In the genomic region with DNA sequence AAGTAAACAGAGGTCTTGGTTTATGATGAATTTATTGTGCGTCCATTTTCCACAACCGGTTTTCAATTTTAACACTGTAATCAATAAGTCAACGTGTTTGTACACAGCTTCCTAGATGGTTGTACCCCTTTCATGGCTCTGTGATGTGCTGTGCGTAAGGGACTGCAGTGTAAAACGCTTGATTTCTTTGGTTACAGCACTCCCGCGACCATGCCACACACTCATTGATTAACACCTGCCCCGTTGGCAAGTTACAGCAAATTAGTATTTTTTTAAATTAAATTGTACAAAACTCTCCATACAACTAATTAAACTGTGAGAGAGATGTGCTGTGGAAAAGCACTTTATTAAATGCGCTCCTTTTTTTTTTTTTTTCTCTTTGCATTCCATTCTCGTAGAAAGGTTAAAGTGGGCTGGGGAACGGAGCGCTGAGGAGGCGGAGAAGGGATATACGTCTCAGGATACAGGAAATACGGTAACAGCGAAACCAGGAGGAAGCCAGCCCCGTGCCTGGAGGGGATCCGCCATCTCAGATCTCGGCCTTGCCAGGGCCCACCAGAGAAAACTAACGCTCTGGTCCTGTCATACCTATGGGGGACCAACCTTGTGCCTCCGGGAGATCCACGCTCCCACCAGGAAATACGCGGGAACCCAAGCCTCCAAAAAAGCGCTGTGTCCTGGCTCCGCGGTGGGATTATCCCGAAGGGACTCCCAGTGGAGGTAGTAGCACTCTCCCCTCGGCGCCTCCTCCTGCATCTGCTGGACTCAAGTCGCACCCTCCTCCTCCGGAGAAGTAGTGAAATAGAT, we compare ENCODE assay signal across 8 mouse cellular contexts. TPM values are rescaled to one million over a fixed set of nuclear protein-coding genes. Genes with fewer than 3 reads are reported as not detected.
DNase-seq lines count a peak whose midpoint lies in the region; ATAC-seq and TF ChIP-seq lines count a peak whose summit lies in the region.

A gene (plus strand): TSS at position 481 of the 807 bp plus-strand sequence.

- no peak for TF ChIP-seq CTCF in MEL (IDR thresholded peaks at IDR 0.05 in 2 of 3, conservative IDR thresholded peaks at IDR 0.05 in 1 of 3; ENCODE audit: control insufficient read depth in 1 of 3, insufficient read depth in 1 of 3, low read depth in 2 of 3, low read length in 3 of 3, poor library complexity in 1 of 3, severe bottlenecking in 1 of 3)
- no peak for TF ChIP-seq CTCF in forebrain, postnatal 0 days (IDR thresholded peaks at IDR 0.05; ENCODE audit: low read depth)
- no peak for TF ChIP-seq CTCF in stomach, postnatal 0 days (IDR thresholded peaks at IDR 0.05; ENCODE audit: low read depth)

- peak; percentile 67 to 81 for TF ChIP-seq POLR2A in MEL (IDR thresholded peaks at IDR 0.05; ENCODE audit: control insufficient read depth in 1 of 2, insufficient read depth in 1 of 2, low read depth in 1 of 2, low read length in 2 of 2, poor library complexity in 1 of 2)

- peak; percentile 89 for DNase-seq in MEL (ENCODE audit: low read depth, low spot score)
- DNase-seq in cerebellum, adult 18-20 months = peak; percentile 58
- DNase-seq in forebrain, postnatal 0 days = peak; percentile 73
- DNase-seq in heart, postnatal 25 days (ENCODE audit: low spot score) = peak; percentile 28
- peak; percentile 44 for DNase-seq in layer of hippocampus, adult 11-12 months (ENCODE audit: low spot score)
- peak; percentile 68 for DNase-seq in neural tube, embryonic 11.5 days (ENCODE audit: low spot score)
- DNase-seq in stomach, postnatal 0 days (ENCODE audit: low spot score) = peak; percentile 60

- no peaks in the 10 kb centered on the region for H3K9me3 ChIP-seq in MEL (replicated peaks; ENCODE audit: insufficient read depth, low read length)
- no peaks in the 10 kb centered on the region for H3K9me3 ChIP-seq in forebrain, postnatal 0 days (ENCODE audit: low read length)
- no peaks in the 10 kb centered on the region for H3K9me3 ChIP-seq in liver, embryonic 16.5 days (replicated peaks; ENCODE audit: control insufficient read depth, low read length)
- no peaks in the 10 kb centered on the region for H3K9me3 ChIP-seq in neural tube, embryonic 11.5 days (ENCODE audit: control insufficient read depth, low read length)
- H3K9me3 ChIP-seq in stomach, postnatal 0 days (ENCODE audit: control insufficient read depth, low read length) = no peaks in the 10 kb centered on the region

- peak within 1 kb of the TSS; percentile 86 for H3K27ac ChIP-seq in MEL (ENCODE audit: control insufficient read depth, low read depth, low read length)
- peak within 1 kb of the TSS; percentile 83 for H3K27ac ChIP-seq in forebrain, postnatal 0 days (ENCODE audit: low read depth, low read length)
- H3K27ac ChIP-seq in liver, embryonic 16.5 days (ENCODE audit: low read length) = no peak within 1 kb of the TSS
- H3K27ac ChIP-seq in neural tube, embryonic 11.5 days (ENCODE audit: low read depth, low read length) = no peak within 1 kb of the TSS; the same call in 1 of the 2 replicates
- H3K27ac ChIP-seq in stomach, postnatal 0 days (replicated peaks) = peak within 1 kb of the TSS; percentile 65

- peaks cover 1 to 17% of the 10 kb centered on the region in 2 experiments; a peak in 3 of 4 replicates for H3K36me3 ChIP-seq in MEL (ENCODE audit: control insufficient read depth in 1 of 2, insufficient read depth in 2 of 2, low read length in 2 of 2)
- no peaks in the 10 kb centered on the region for H3K36me3 ChIP-seq in forebrain, postnatal 0 days (ENCODE audit: insufficient read depth)
- no peaks in the 10 kb centered on the region for H3K36me3 ChIP-seq in liver, embryonic 16.5 days (ENCODE audit: control insufficient read depth, insufficient read depth)
- H3K36me3 ChIP-seq in neural tube, embryonic 11.5 days (ENCODE audit: control insufficient read depth, insufficient read depth, low read length) = no peaks in the 10 kb centered on the region
- no peaks in the 10 kb centered on the region for H3K36me3 ChIP-seq in stomach, postnatal 0 days (ENCODE audit: control insufficient read depth, insufficient read depth, low read length)

- no peak for TF ChIP-seq RAD21 in MEL (IDR thresholded peaks at IDR 0.05; ENCODE audit: low read depth, low read length)

- H3K79me2 ChIP-seq in MEL (ENCODE audit: control insufficient read depth, insufficient read depth, low read length, poor library complexity) = peaks cover 25% of the 10 kb centered on the region

- peaks cover 2 to 14% of the 10 kb centered on the region in 2 experiments; a peak in 3 of 4 replicates for H3K4me1 ChIP-seq in MEL (ENCODE audit: control insufficient read depth in 1 of 2, insufficient read depth in 2 of 2, low read length in 2 of 2)
- no peaks in the 10 kb centered on the region for H3K4me1 ChIP-seq in forebrain, postnatal 0 days (ENCODE audit: insufficient read depth)
- no peaks in the 10 kb centered on the region for H3K4me1 ChIP-seq in liver, embryonic 16.5 days (ENCODE audit: control insufficient read depth, low read depth, low read length)
- H3K4me1 ChIP-seq in neural tube, embryonic 11.5 days (ENCODE audit: control insufficient read depth, insufficient read depth, low read length) = no peaks in the 10 kb centered on the region
- H3K4me1 ChIP-seq in stomach, postnatal 0 days (replicated peaks; ENCODE audit: control insufficient read depth, insufficient read depth) = no peaks in the 10 kb centered on the region

- WGBS in forebrain, postnatal 0 days = 20% methylated on average over 32 of the region's 32 CpGs
- 15% methylated on average over 31 of the region's 32 CpGs for WGBS in liver, embryonic 16.5 days (ENCODE audit: insufficient replicate concordance)
- 11% methylated on average over 32 of the region's 32 CpGs for WGBS in neural tube, embryonic 11.5 days
- WGBS in stomach, postnatal 0 days = 15% methylated on average over 32 of the region's 32 CpGs

- TF ChIP-seq EP300 in MEL (IDR thresholded peaks at IDR 0.05; ENCODE audit: low read depth in 1 of 2, low read length in 2 of 2) = no peak
- no peak for TF ChIP-seq EP300 in stomach, postnatal 0 days (optimal IDR thresholded peaks at IDR 0.05)

- ATAC-seq in forebrain, postnatal 0 days = peak; percentile 93
- peak; percentile 72 for ATAC-seq in liver, embryonic 16.5 days (ENCODE audit: low read depth)
- ATAC-seq in neural tube, embryonic 11.5 days (ENCODE audit: insufficient read depth, low FRiP score, low TSS enrichment) = peak; percentile 80
- peak; percentile 81; the same call in 1 of the 2 replicates for ATAC-seq in stomach, postnatal 0 days (ENCODE audit: low FRiP score, low TSS enrichment)

- H3K4me2 ChIP-seq in forebrain, postnatal 0 days (ENCODE audit: low read depth) = peak within 1 kb of the TSS; percentile 52
- H3K4me2 ChIP-seq in liver, embryonic 16.5 days (ENCODE audit: low read depth, low read length) = peak within 1 kb of the TSS; percentile 60
- H3K4me2 ChIP-seq in neural tube, embryonic 11.5 days (ENCODE audit: low read depth) = peak within 1 kb of the TSS; percentile 39
- H3K4me2 ChIP-seq in stomach, postnatal 0 days (replicated peaks; ENCODE audit: low read depth) = peak within 1 kb of the TSS; percentile 51

- intact Hi-C loops in heart, postnatal 25 days (cut with DNase I) = loop anchor here (5.0 kb wide), 1 partner anchor 226 kb away; a partner anchor contains a TSS

- H3K9ac ChIP-seq in MEL (ENCODE audit: control insufficient read depth, low read depth, low read length, poor library complexity, severe bottlenecking) = peak within 1 kb of the TSS; percentile 98
- H3K9ac ChIP-seq in forebrain, postnatal 0 days = peak within 1 kb of the TSS; percentile 68
- H3K9ac ChIP-seq in liver, embryonic 16.5 days (ENCODE audit: low read depth, low read length) = peak within 1 kb of the TSS; percentile 35
- H3K9ac ChIP-seq in neural tube, embryonic 11.5 days (ENCODE audit: low read length) = peak within 1 kb of the TSS; percentile 53
- peak within 1 kb of the TSS; percentile 77 for H3K9ac ChIP-seq in stomach, postnatal 0 days (ENCODE audit: low read length)

- peak within 1 kb of the TSS; percentile 86 to 99 for H3K4me3 ChIP-seq in MEL (ENCODE audit: control insufficient read depth in 1 of 2, insufficient read depth in 1 of 2, low read depth in 2 of 2, low read length in 2 of 2)
- peak within 1 kb of the TSS; percentile 48 for H3K4me3 ChIP-seq in forebrain, postnatal 0 days (ENCODE audit: low read depth, low read length)
- peak within 1 kb of the TSS; percentile 54 for H3K4me3 ChIP-seq in liver, embryonic 16.5 days (ENCODE audit: low read depth, low read length)
- peak within 1 kb of the TSS; percentile 43 for H3K4me3 ChIP-seq in neural tube, embryonic 11.5 days (ENCODE audit: low read depth, low read length)
- H3K4me3 ChIP-seq in stomach, postnatal 0 days (ENCODE audit: low read depth, low read length) = peak within 1 kb of the TSS; percentile 56

- no peaks in the 10 kb centered on the region for H3K27me3 ChIP-seq in MEL (ENCODE audit: control insufficient read depth in 1 of 2, insufficient read depth in 2 of 2, low read length in 2 of 2)
- H3K27me3 ChIP-seq in forebrain, postnatal 0 days (ENCODE audit: insufficient read depth, low read length) = no peaks in the 10 kb centered on the region
- no peaks in the 10 kb centered on the region for H3K27me3 ChIP-seq in liver, embryonic 16.5 days (ENCODE audit: control insufficient read depth, insufficient read depth, low read depth, low read length)
- no peaks in the 10 kb centered on the region for H3K27me3 ChIP-seq in neural tube, embryonic 11.5 days (ENCODE audit: control insufficient read depth, insufficient read depth, low read length)
- no peaks in the 10 kb centered on the region for H3K27me3 ChIP-seq in stomach, postnatal 0 days (ENCODE audit: control insufficient read depth, insufficient read depth, low read length)

TF ChIP-seq in MEL, 35 proteins besides CTCF, POLR2A, EP300 and RAD21 (continues in another document):
- no peak for TF ChIP-seq MYB (IDR thresholded peaks at IDR 0.05; ENCODE audit: low read depth, low read length)
- TF ChIP-seq SMC3 (IDR thresholded peaks at IDR 0.05; ENCODE audit: low read depth, low read length) = no peak
- TF ChIP-seq BHLHE40 (IDR thresholded peaks at IDR 0.05; ENCODE audit: borderline replicate concordance, low read depth, low read length) = no peak
- no peak for TF ChIP-seq GATA1 (IDR thresholded peaks at IDR 0.05; ENCODE audit: low read depth, low read length)
- TF ChIP-seq ZC3H11A (IDR thresholded peaks at IDR 0.05; ENCODE audit: low read depth, low read length) = no peak
- TF ChIP-seq TBP (IDR thresholded peaks at IDR 0.05; ENCODE audit: low read depth, low read length) = peak; percentile 62; the same call in 1 of the 2 replicates

RNA-seq across cellular contexts. Expression of the gene that starts here (rescaled TPM):
- total RNA-seq in MEL (2012; rRNA removed) = 30.4 and 35.4 TPM in 2 replicates
- polyA plus RNA-seq in MEL (2012; ENCODE audit: insufficient read depth in 1 of 2, insufficient read length in 2 of 2, low read depth in 1 of 2, low replicate concordance in 2 of 2, missing spikeins in 1 of 2) = 10 to 100 TPM in 1 of 2 experiments, not detected in 1; 75.7 TPM
- total RNA-seq in forebrain, postnatal 0 days (2014; rRNA removed) = 73.1 and 73.5 TPM in 2 replicates
- polyA plus RNA-seq in forebrain, postnatal 0 days (2015; fragmentation: Nextera tagmentation; extraction: Ambion mirVana) = 164 and 177 TPM in 2 replicates
- total RNA-seq in heart, postnatal 25 days (2021) = 10 to 100 TPM; 17.6 to 21.4 TPM
- polyA plus RNA-seq in liver, embryonic 16.5 days (2015; fragmentation: Nextera tagmentation; extraction: Ambion mirVana) = 14.8 and 16.8 TPM in 2 replicates
- polyA plus RNA-seq in neural tube, embryonic 11.5 days (2014; fragmentation: Nextera tagmentation; extraction: Ambion mirVana) = 65.8 and 66.6 TPM in 2 replicates
- 90.9 and 96.9 TPM in 2 replicates for polyA plus RNA-seq in stomach, postnatal 0 days (2015; fragmentation: Nextera tagmentation; extraction: Ambion mirVana)

Comparison
In these comparisons a context has a peak if more than half of its experiments do, and no peak if none do; other contexts are left out.
1. DNase-seq: peak in every context shown above with its lines; median percentile 89 in MEL; 73 in forebrain, postnatal 0 days; 68 in neural tube, embryonic 11.5 days; 60 in stomach, postnatal 0 days; 58 in cerebellum, adult 18-20 months; 44 in layer of hippocampus, adult 11-12 months; 28 in heart, postnatal 25 days.
2. H3K27ac ChIP-seq: peak in MEL (single experiment), forebrain, postnatal 0 days (single experiment) and stomach, postnatal 0 days (single experiment); none in liver, embryonic 16.5 days (single experiment) and neural tube, embryonic 11.5 days (single experiment).
3. H3K9ac ChIP-seq: peak in every context shown above with its lines; median percentile 98 in MEL; 77 in stomach, postnatal 0 days; 68 in forebrain, postnatal 0 days; 53 in neural tube, embryonic 11.5 days; 35 in liver, embryonic 16.5 days.
4. Peak in every context shown above with its lines, with median percentiles within 50 percentile points of each other: H3K4me3 ChIP-seq, ATAC-seq and H3K4me2 ChIP-seq.